In the genomic region with DNA sequence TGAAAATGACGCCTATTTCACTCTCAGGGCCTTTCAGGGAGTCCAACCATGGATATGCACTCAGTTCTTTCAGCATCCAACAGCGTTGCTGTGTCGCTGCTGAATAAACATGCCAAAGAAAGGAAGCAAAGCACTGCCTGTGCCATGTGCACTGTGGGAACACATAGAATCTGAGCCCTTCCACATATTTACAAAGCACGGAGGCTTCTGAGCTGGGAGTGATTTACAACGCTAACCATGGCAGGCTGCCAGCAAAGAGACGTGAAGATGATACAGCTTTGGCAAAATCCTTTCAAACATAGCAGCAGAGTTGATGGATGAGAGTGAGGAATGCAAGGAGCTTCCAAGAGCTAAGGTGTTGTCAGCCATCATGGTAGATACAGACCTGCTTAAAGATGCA, we compare ENCODE assay signal across 9 mouse cellular contexts.
DNase-seq lines count a peak whose midpoint lies in the region; ATAC-seq lines count a peak whose summit lies in the region.
"Had no signal": no experiment of that assay in that cellular context is flagged by ENCODE, and none has a peak within 500 bp of the region (broad histone marks: within the 10 kb centered on the region; RNA-seq: fewer than 3 reads in every experiment).

No protein-coding gene starts in this region.

- H3K27me3 ChIP-seq in heart, embryonic 15.5 days: no peaks in the 10 kb centered on the region
- H3K27me3 ChIP-seq: megakaryocyte, embryonic 14.5 days had no signal

- H3K4me2 ChIP-seq in heart, embryonic 15.5 days: no peak overlapping the region

- WGBS in heart, embryonic 15.5 days: 51% methylated on average over 6 of the region's 6 CpGs

- intact Hi-C loops in heart, postnatal 25 days (cut with DNase I): no loop called here
- intact Hi-C loops in left cerebral cortex, postnatal 25 days (cut with DNase I): no loop called here

- no peak overlapping the region for H3K9ac ChIP-seq in heart, embryonic 15.5 days

- H3K4me1 ChIP-seq in heart, embryonic 15.5 days (replicated peaks): no peaks in the 10 kb centered on the region
- H3K4me1 ChIP-seq: megakaryocyte, embryonic 14.5 days had no signal

- ATAC-seq in heart, embryonic 15.5 days (replicated peaks; ENCODE audit: insufficient number of reproducible peaks, insufficient read depth, low FRiP score, low read depth): 0 out of 2 replicates have a peak, but pooled peaks have one; percentile 27

- H3K9me3 ChIP-seq in heart, embryonic 15.5 days (replicated peaks): no peaks in the 10 kb centered on the region

- DNase-seq in heart, postnatal 25 days (ENCODE audit: low spot score): no peak
- peak; percentile 47 for DNase-seq in urinary bladder, postnatal 14 days (ENCODE audit: low spot score)
- DNase-seq in urinary bladder, postnatal 25 days (ENCODE audit: low spot score): no peak
- peak; percentile 46 to 60 for DNase-seq in left cerebral cortex, postnatal 25 days (ENCODE audit: low spot score in 2 of 2)
- DNase-seq in urinary bladder, postnatal 4 days (ENCODE audit: low spot score in 2 of 2): peak; percentile 31 to 64
- no peak for DNase-seq in kidney, adult 9 months
- DNase-seq in thymus, postnatal 36 days: no peak

- H3K36me3 ChIP-seq in heart, embryonic 15.5 days: no peaks in the 10 kb centered on the region

- H3K27ac ChIP-seq in heart, embryonic 15.5 days: no peak overlapping the region

- no peak overlapping the region for H3K4me3 ChIP-seq in heart, embryonic 15.5 days
- H3K4me3 ChIP-seq: megakaryocyte, embryonic 14.5 days had no signal

Comparison
In these comparisons a context has a peak if more than half of its experiments do, and no peak if none do; other contexts are left out.
1. DNase-seq: peak in urinary bladder, postnatal 14 days (single experiment), left cerebral cortex, postnatal 25 days (2 of 2) and urinary bladder, postnatal 4 days (2 of 2); none in heart, postnatal 25 days (single experiment), urinary bladder, postnatal 25 days (single experiment), kidney, adult 9 months (single experiment) and thymus, postnatal 36 days (0 of 2).